Mouse (Mus musculus): ENCODE results near the gene Mthfd2.

DNA sequence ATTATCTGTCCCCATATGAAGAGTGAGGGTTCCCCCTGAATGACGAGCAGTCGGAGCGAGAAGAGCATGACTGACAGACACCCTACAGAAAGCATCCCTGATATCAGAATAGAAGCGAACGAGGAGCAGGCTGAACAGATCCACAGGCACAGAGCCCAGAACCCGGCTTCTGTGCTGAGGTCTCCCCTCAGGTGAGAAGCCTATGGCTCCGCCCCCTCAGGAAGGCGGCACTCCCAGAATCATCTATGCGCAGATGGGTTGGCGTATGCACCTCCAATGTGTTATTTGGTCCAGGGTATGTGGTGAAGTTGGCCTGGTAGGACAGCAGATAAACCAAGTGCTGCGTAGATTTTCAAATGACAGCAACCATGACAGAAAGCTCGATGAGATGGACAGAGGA is 37.4 kb upstream of the Mthfd2 start:
- TF ChIP-seq CTCF (IDR thresholded peaks at IDR 0.05; ENCODE audit: control insufficient read depth, insufficient read depth, insufficient read length), result no peak
- no peak for TF ChIP-seq MYOG (IDR thresholded peaks at IDR 0.05; ENCODE audit: control insufficient read depth, extremely low read depth, insufficient read length)
- TF ChIP-seq USF1 (IDR thresholded peaks at IDR 0.05; ENCODE audit: low read depth), result no peak
- TF ChIP-seq MYOD1 (IDR thresholded peaks at IDR 0.05; ENCODE audit: control insufficient read depth, insufficient read length, low read depth), result no peak

Data from C2C12 (cell line).